Mouse (Mus musculus): Measurements from ENCODE around the gene Ptov1.

DNA sequence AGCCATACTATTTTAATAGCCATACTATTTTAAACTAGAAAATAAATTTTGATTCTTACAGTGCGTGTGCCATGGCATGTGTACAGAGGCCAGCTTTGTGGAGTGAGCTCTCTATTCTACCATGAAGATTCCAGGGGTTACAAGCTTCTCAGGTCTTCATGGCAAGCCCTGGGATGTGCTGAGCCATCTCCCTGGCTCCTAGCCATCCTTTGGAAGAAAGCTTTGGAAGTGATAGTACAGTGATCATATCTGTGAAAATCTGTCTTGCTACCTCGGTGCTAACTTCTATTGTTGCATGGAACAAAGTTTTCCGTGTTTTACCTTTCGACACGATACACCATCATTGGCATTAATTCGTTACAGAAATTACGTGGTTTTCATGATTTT is 25.6 kb upstream of the Ptov1 start:
- TF ChIP-seq POLR2A (IDR thresholded peaks at IDR 0.05; ENCODE audit: insufficient read length, low read depth) (no peak), TCF12 (IDR thresholded peaks at IDR 0.05; ENCODE audit: insufficient read depth, poor library complexity, severe bottlenecking) (no peak), MYOD1 (IDR thresholded peaks at IDR 0.05; ENCODE audit: control insufficient read depth in 1 of 3, insufficient read length in 2 of 3, low read depth in 2 of 3) (no peak), POLR2AphosphoS2 (IDR thresholded peaks at IDR 0.05; ENCODE audit: insufficient read length, low read depth) (no peak), E2F4 (IDR thresholded peaks at IDR 0.05; ENCODE audit: insufficient read depth) (no peak), MAX (IDR thresholded peaks at IDR 0.05; ENCODE audit: low read depth) (no peak)

Measured in myocyte (in vitro differentiated cells).